ENCODE assay signal across 8 mouse cellular contexts in genomic region chr15:101315832-101316231, GRCm38 (mm10). TPM values are rescaled to one million over a fixed set of nuclear protein-coding genes. Genes with fewer than 3 reads are reported as not detected.
DNase-seq lines count a peak whose midpoint lies in the region; ATAC-seq lines count a peak whose summit lies in the region.

No protein-coding gene starts in this region.

- no peaks in the 10 kb centered on the region for H3K27me3 ChIP-seq in intestine, embryonic 14.5 days (replicated peaks; ENCODE audit: control insufficient read depth, insufficient read depth, low read length)

- H3K9me3 ChIP-seq in intestine, embryonic 14.5 days (ENCODE audit: control insufficient read depth, low read length), result no peaks in the 10 kb centered on the region

- no peaks in the 10 kb centered on the region for H3K36me3 ChIP-seq in intestine, embryonic 14.5 days (ENCODE audit: control insufficient read depth, insufficient read depth, low read length)

- 2% methylated on average over 11 of the region's 11 CpGs for WGBS in intestine, embryonic 14.5 days

- peak; percentile 86 to 88 for DNase-seq in adrenal gland, adult 18-20 months (ENCODE audit: low spot score in 2 of 2)
- DNase-seq in embryo, embryonic 10.5 days (ENCODE audit: low spot score), result peak; percentile 93
- peak; percentile 85 for DNase-seq in gastrocnemius, postnatal 25 days
- peak; percentile 91 for DNase-seq in intestine, embryonic 14.5 days (ENCODE audit: low spot score)
- DNase-seq in left cerebral cortex, postnatal 10 days (ENCODE audit: extremely low spot score in 1 of 2, low spot score in 2 of 2), result peak; percentile 92 to 93
- DNase-seq in right cerebral cortex, postnatal 10 days (ENCODE audit: low spot score in 2 of 2), result peak; percentile 95
- DNase-seq in urinary bladder, postnatal 14 days (ENCODE audit: low spot score), result peak; percentile 90

- no peak overlapping the region for H3K27ac ChIP-seq in intestine, embryonic 14.5 days (ENCODE audit: low read depth)

- peak; percentile 64 for ATAC-seq in intestine, embryonic 14.5 days (replicated peaks; ENCODE audit: low FRiP score, low TSS enrichment, low read depth)
- peak; percentile 83 for ATAC-seq in megakaryocyte progenitor cell, adult 5-6 weeks (replicated peaks; ENCODE audit: poor library complexity)

- no peak overlapping the region for H3K9ac ChIP-seq in intestine, embryonic 14.5 days (ENCODE audit: low read length)

- intact Hi-C loops in left cerebral cortex, postnatal 10 days (cut with DNase I), result no loop called here

- H3K4me3 ChIP-seq in intestine, embryonic 14.5 days (ENCODE audit: low read depth, low read length), result peak overlapping the region; percentile 18

- H3K4me1 ChIP-seq in intestine, embryonic 14.5 days (replicated peaks; ENCODE audit: control insufficient read depth, insufficient read depth, low read length), result no peaks in the 10 kb centered on the region; the same call in 1 of the 2 replicates

- peak overlapping the region; percentile 45 for H3K4me2 ChIP-seq in intestine, embryonic 14.5 days (ENCODE audit: low read length)

RNA-seq across cellular contexts. Expression of gene 6030408B16Rik, which starts 22.8 kb away (rescaled TPM):
- total RNA-seq in adrenal gland, adult 18-20 months (2021), result under 1 TPM; 0.27 to 0.54 TPM
- total RNA-seq in gastrocnemius, postnatal 25 days (2021), result under 1 TPM; 0.31 to 0.32 TPM
- polyA plus RNA-seq in intestine, embryonic 14.5 days (2014; fragmentation: Nextera tagmentation; extraction: Ambion mirVana), result 5.9 and 6.6 TPM in 2 replicates
- total RNA-seq in left cerebral cortex, postnatal 10 days (2021), result under 1 TPM in 1 of 2 experiments, not detected in 1; 0.30 TPM
- not detected in 2 replicates for total RNA-seq in megakaryocyte progenitor cell, adult 5-6 weeks (2015)
- total RNA-seq in megakaryocyte progenitor cell, adult 5-6 weeks (2017), result not detected in 2 replicates

RNA-seq across cellular contexts. Expression of gene Atg101, which starts 31.8 kb away (rescaled TPM):
- total RNA-seq in adrenal gland, adult 18-20 months (2021), result 10 to 100 TPM; 60.5 to 64.0 TPM
- 10 to 100 TPM; 22.3 to 31.3 TPM for total RNA-seq in gastrocnemius, postnatal 25 days (2021)
- 65.4 and 67.1 TPM in 2 replicates for polyA plus RNA-seq in intestine, embryonic 14.5 days (2014; fragmentation: Nextera tagmentation; extraction: Ambion mirVana)
- 10 to 100 TPM; 38.8 to 41.9 TPM for total RNA-seq in left cerebral cortex, postnatal 10 days (2021)
- 7.9 and 13.1 TPM in 2 replicates for total RNA-seq in megakaryocyte progenitor cell, adult 5-6 weeks (2015)
- total RNA-seq in megakaryocyte progenitor cell, adult 5-6 weeks (2017), result 58.6 and 63.5 TPM in 2 replicates

RNA-seq across cellular contexts. Expression of gene Krt80, which starts 54.1 kb away (rescaled TPM):
- 1 to 10 TPM; 4.3 to 7.8 TPM for total RNA-seq in adrenal gland, adult 18-20 months (2021)
- 1 to 10 TPM; 1.6 to 1.9 TPM for total RNA-seq in gastrocnemius, postnatal 25 days (2021)
- polyA plus RNA-seq in intestine, embryonic 14.5 days (2014; fragmentation: Nextera tagmentation; extraction: Ambion mirVana), result 0.81 and 1.6 TPM in 2 replicates
- total RNA-seq in left cerebral cortex, postnatal 10 days (2021), result under 1 TPM; 0.54 to 0.81 TPM
- 1.8 and 3.1 TPM in 2 replicates for total RNA-seq in megakaryocyte progenitor cell, adult 5-6 weeks (2015)
- total RNA-seq in megakaryocyte progenitor cell, adult 5-6 weeks (2017), result 0.57 and 0.83 TPM in 2 replicates
